Mouse (Mus musculus) heart, embryonic 14.5 days (tissue): ENCODE measurements around the gene Alkbh7. TPM values are rescaled to one million over a fixed set of nuclear protein-coding genes. Genes with fewer than 3 reads are reported as not detected.

Experiments used
- ATAC-seq: fragments of 200-750 bp; cut with Nextera tagmentation; 2 replicates; pipeline ENCODE4 v1.8.0; 2017; ENCODE audit warnings: low read depth, moderate TSS enrichment; ENCODE audit not compliant: insufficient number of reproducible peaks, insufficient read depth, low FRiP score
- H3K27ac ChIP-seq, 2 experiments: fragments of 200-500 bp in 1 of 2; fragments of 300-500 bp in 1 of 2; sonication (generic) in 1 of 2; replicated peaks in 1 of 2; 2 replicates each; pipeline ENCODE4 v1.5.1; 2012 to 2014; ENCODE audit warnings: low read depth in 2 of 2, low read length in 2 of 2, control low read depth in 1 of 2, mild to moderate bottlenecking in 1 of 2, mixed read lengths in 1 of 2; ENCODE audit not compliant: control insufficient read depth in 1 of 2, insufficient read depth in 1 of 2
- H3K27me3 ChIP-seq: fragments of 300-500 bp; sonication (generic); 2 replicates; pipeline ENCODE4 v1.6.1; 2014; ENCODE audit warnings: mild to moderate bottlenecking, low read length, control low read depth; ENCODE audit not compliant: control insufficient read depth, insufficient read depth
- H3K36me3 ChIP-seq: fragments of 300-500 bp; sonication (generic); 2 replicates; pipeline ENCODE4 v1.6.1; 2014; ENCODE audit warnings: mild to moderate bottlenecking, control low read depth, low read length, mixed read lengths; ENCODE audit not compliant: control insufficient read depth, insufficient read depth
- H3K4me1 ChIP-seq, 2 experiments: fragments of 200-500 bp in 1 of 2; fragments of 300-500 bp in 1 of 2; sonication (generic) in 1 of 2; 2 replicates each; pipeline ENCODE4 v1.6.1; 2012 to 2014; ENCODE audit warnings: low read length in 2 of 2, control low read depth in 1 of 2, mixed read lengths in 1 of 2; ENCODE audit not compliant: control insufficient read depth in 2 of 2, insufficient read depth in 2 of 2
- H3K4me2 ChIP-seq: fragments of 300-500 bp; sonication (generic); 2 replicates; pipeline ENCODE4 v1.6.1; 2014; ENCODE audit warnings: mild to moderate bottlenecking, low read length
- H3K4me3 ChIP-seq, 2 experiments: fragments of 200-500 bp in 1 of 2; fragments of 300-500 bp in 1 of 2; sonication (generic) in 1 of 2; 2 replicates each; pipeline ENCODE4 v1.5.1; 2012 to 2014; ENCODE audit warnings: low read length in 2 of 2, mild to moderate bottlenecking in 2 of 2, control low read depth in 1 of 2, low read depth in 1 of 2, moderate library complexity in 1 of 2; ENCODE audit not compliant: control insufficient read depth in 1 of 2, insufficient read depth in 1 of 2
- H3K9ac ChIP-seq: fragments of 300-500 bp; sonication (generic); 2 replicates; pipeline ENCODE4 v1.6.1; 2014; ENCODE audit warnings: mild to moderate bottlenecking, low read length
- H3K9me3 ChIP-seq: fragments of 300-500 bp; sonication (generic); 2 replicates; pipeline ENCODE4 v1.6.1; 2016; ENCODE audit warnings: low read length, control low read depth; ENCODE audit not compliant: control insufficient read depth
- WGBS: fragments of 180-500 bp; shearing (Covaris S2); extraction: QIAGEN DNeasy Blood & Tissue Kit; methylation state at CpG from one replicate; pipeline ENCODE4 v1.1.7; 2014; 5-methylcytosine and 5-hydroxymethylcytosine counted together
- polyA plus RNA-seq: library from polyadenylated mRNA; unstranded; fragments of >200 nt; fragmentation: Nextera tagmentation; extraction: Ambion mirVana; gene quantifications from 2 replicates; pipeline ENCODE4 v1.2.1, GENCODE M21; 2014

The Alkbh7 gene
- polyA plus RNA-seq, 1 experiment from 2014 or later, result 54.9 TPM

GRCm38 (mm10) chr17:56976531-56977390 is 20.4 kb upstream of the Alkbh7 start:
- no peak for ATAC-seq
- Histone ChIP-seq H3K27ac (no peak overlapping the region), H3K36me3 (no peaks in the 10 kb centered on the region), H3K27me3 (no peaks in the 10 kb centered on the region), H3K4me1 (no peaks in the 10 kb centered on the region), H3K9ac (no peak overlapping the region), H3K4me2 (no peak overlapping the region), H3K4me3 (no peak overlapping the region), H3K9me3 (no peaks in the 10 kb centered on the region)
- WGBS, result 61% methylated on average over 8 of the region's 8 CpGs

DNA sequence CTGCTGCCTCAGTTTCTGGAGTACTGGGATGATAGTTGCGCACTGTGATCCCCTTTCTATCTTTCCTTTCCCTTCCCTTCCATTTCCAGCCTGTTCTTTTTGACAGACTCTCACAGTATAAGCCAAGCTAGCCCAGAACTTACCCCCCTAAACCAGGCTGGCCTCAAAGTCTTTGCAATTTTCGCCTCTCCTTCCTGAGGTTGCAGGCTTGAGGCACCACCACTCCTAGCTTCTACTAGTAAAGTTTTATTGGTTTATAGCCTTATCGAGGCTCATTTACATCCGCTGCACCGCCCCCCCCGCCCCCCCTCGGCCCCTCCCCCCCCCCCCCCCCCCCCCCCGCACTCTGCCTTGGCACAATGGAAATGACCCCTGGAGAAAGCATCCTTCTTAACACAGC is 17.6 kb upstream of the Alkbh7 start:
- H3K4me1 ChIP-seq, result no peaks in the 10 kb centered on the region
- no peaks in the 10 kb centered on the region for H3K27me3 ChIP-seq
- no peaks in the 10 kb centered on the region for H3K9me3 ChIP-seq
- H3K9ac ChIP-seq, result no peak overlapping the region
- WGBS, result 61% methylated on average over 4 of the region's 8 CpGs
- ATAC-seq, result no peak
- no peak overlapping the region for H3K4me2 ChIP-seq
- no peaks in the 10 kb centered on the region for H3K36me3 ChIP-seq
- H3K27ac ChIP-seq, result no peak overlapping the region
- H3K4me3 ChIP-seq, result no peak overlapping the region

DNA sequence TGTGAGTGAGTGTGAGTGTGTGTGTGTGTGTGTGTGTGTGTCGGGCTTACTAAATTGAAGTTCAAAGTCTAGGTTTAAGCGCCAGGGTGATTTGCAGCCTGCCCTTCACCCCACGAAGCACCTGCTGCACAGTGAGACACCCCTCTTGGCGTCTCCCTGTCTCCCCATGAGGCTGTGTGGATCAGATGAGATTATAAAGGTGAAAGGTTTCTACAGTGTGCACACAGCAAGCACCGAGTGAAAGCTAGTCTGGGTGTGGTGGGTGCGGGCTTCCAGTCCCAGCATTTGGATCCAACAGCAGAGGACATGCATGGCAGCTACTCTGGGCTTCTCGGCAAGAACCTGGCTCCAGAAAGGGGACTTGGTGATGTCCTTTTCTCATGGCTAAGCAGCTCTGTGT is 16.1 kb upstream of the Alkbh7 start:
- Histone ChIP-seq H3K36me3 (no peaks in the 10 kb centered on the region), H3K4me3 (no peak overlapping the region), H3K4me2 (no peak overlapping the region), H3K27me3 (no peaks in the 10 kb centered on the region), H3K9ac (no peak overlapping the region), H3K27ac (no peak overlapping the region), H3K4me1 (no peaks in the 10 kb centered on the region), H3K9me3 (no peaks in the 10 kb centered on the region)
- WGBS, result 69% methylated on average over 7 of the region's 7 CpGs
- no peak for ATAC-seq

DNA sequence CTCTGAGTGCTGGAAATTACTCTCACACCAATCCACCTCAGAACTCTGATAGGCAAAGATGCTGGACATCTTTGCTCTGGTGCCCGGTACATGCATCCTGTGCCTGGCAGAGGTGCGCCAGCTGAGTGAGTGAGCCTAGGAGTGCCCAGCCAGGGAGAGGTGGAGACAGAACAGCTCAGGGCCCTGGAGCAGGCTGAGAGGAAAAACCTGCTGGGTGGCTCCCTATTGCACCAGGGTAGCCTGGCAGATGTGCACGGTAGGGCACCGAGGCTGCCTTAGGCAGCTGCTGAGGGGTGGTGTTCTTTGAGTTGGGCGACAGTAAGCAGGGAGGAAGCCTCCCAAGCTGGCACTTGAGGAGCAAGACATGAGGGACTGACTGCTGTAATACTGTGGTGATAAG is 15.1 kb upstream of the Alkbh7 start, which contains the start of gene Acer1:
Gene Acer1 (minus strand): TSS at position 114 of the 400 bp plus-strand sequence.
- WGBS, result 55% methylated on average over 5 of the region's 5 CpGs
- Histone ChIP-seq H3K36me3 (no peaks in the 10 kb centered on the region), H3K4me3 (no peak within 1 kb of the TSS), H3K4me1 (no peaks in the 10 kb centered on the region), H3K27ac (no peak within 1 kb of the TSS), H3K9me3 (no peaks in the 10 kb centered on the region), H3K4me2 (no peak within 1 kb of the TSS), H3K27me3 (no peaks in the 10 kb centered on the region), H3K9ac (no peak within 1 kb of the TSS)
- ATAC-seq, result no peak

GRCm38 (mm10) chr17:56984886-56985285 is 12.3 kb upstream of the Alkbh7 start:
- Histone ChIP-seq H3K27ac (no peak overlapping the region), H3K4me2 (no peak overlapping the region), H3K9ac (no peak overlapping the region), H3K36me3 (no peaks in the 10 kb centered on the region), H3K27me3 (no peaks in the 10 kb centered on the region), H3K4me3 (no peak overlapping the region), H3K4me1 (no peaks in the 10 kb centered on the region), H3K9me3 (no peaks in the 10 kb centered on the region)
- 77% methylated on average over 9 of the region's 9 CpGs for WGBS
- no peak for ATAC-seq

DNA sequence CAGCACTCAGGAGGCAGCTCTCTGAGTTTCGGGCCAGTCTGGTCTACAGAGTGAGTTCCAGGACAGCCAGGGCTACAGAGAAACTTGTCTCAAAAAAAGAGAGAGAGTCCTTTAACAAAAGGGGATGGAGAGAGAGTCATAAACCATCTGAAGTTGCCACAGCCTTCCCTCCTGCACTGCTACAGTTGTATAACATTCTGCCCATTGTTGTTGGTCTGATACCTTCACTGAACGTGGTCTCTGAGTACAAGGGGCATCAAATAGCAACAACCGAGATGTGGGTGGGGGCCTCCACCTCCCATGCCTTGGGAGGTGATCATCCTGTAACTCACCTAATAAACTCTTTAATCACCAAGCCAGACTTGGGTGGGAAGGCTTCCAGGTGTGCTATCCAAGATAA is 11.5 kb upstream of the Alkbh7 start:
- Histone ChIP-seq H3K4me2 (no peak overlapping the region), H3K4me1 (peaks cover 0 to under 1% of the 10 kb centered on the region in 2 experiments; a peak in 1 of 4 replicates), H3K27ac (no peak overlapping the region), H3K9me3 (no peaks in the 10 kb centered on the region), H3K9ac (no peak overlapping the region), H3K36me3 (no peaks in the 10 kb centered on the region), H3K4me3 (no peak overlapping the region), H3K27me3 (no peaks in the 10 kb centered on the region)
- no peak for ATAC-seq
- WGBS, result 73% methylated on average over 3 of the region's 3 CpGs

- Histone ChIP-seq H3K4me3 (no peak overlapping the region), H3K27ac (no peak overlapping the region), H3K9ac (no peak overlapping the region), H3K36me3 (no peaks in the 10 kb centered on the region), H3K27me3 (no peaks in the 10 kb centered on the region), H3K9me3 (no peaks in the 10 kb centered on the region), H3K4me1 (peaks cover 6% of the 10 kb centered on the region in 2 experiments; a peak in 3 of 4 replicates), H3K4me2 (no peak overlapping the region)
- 83% methylated on average over 3 of the region's 3 CpGs for WGBS
- no peak for ATAC-seq
These were observed 10.9 kb upstream of the Alkbh7 start for GRCm38 (mm10) chr17:56986105-56986805.
